Mouse (Mus musculus) thymus, postnatal 25 days (tissue): Measurements from ENCODE around the gene Csmd2.

ENCODE experiments used
- DNase-seq: peaks from one replicate; pipeline ENCODE4 v3.0.0; 2022

Csmd2 gene

GRCm38 (mm10) chr4:128365851-128366250 lies 378.2 kb downstream of the Csmd2 start:
- DNase-seq, result no peak

- DNase-seq, result no peak
These were observed 380.4 kb downstream of the Csmd2 start for GRCm38 (mm10) chr4:128368088-128368487.

GRCm38 (mm10) chr4:128371766-128372165 lies 384.1 kb downstream of the Csmd2 start:
- DNase-seq, result no peak

GRCm38 (mm10) chr4:128373196-128373595 lies 385.5 kb downstream of the Csmd2 start:
- no peak for DNase-seq

GRCm38 (mm10) chr4:128374051-128374450 lies 386.4 kb downstream of the Csmd2 start:
- no peak for DNase-seq

GRCm38 (mm10) chr4:128378946-128379345 lies 391.3 kb downstream of the Csmd2 start:
- no peak for DNase-seq

- no peak for DNase-seq
These were observed 393.7 kb downstream of the Csmd2 start for GRCm38 (mm10) chr4:128381331-128381730.

GRCm38 (mm10) chr4:128383800-128384199 lies 396.1 kb downstream of the Csmd2 start:
- no peak for DNase-seq

- no peak for DNase-seq
These were observed 403.8 kb downstream of the Csmd2 start for GRCm38 (mm10) chr4:128391484-128391883.

- DNase-seq, result no peak
These were observed 404.6 kb downstream of the Csmd2 start for GRCm38 (mm10) chr4:128392279-128392678.

- DNase-seq, result no peak
These were observed 406.2 kb downstream of the Csmd2 start for GRCm38 (mm10) chr4:128393864-128394263.

GRCm38 (mm10) chr4:128396616-128397015 lies 409.0 kb downstream of the Csmd2 start:
- DNase-seq, result no peak

- DNase-seq, result no peak
These were observed 410.1 kb downstream of the Csmd2 start for GRCm38 (mm10) chr4:128397804-128398203.

GRCm38 (mm10) chr4:128398948-128399347 lies 411.3 kb downstream of the Csmd2 start:
- no peak for DNase-seq

- DNase-seq, result no peak
These were observed 412.4 kb downstream of the Csmd2 start for GRCm38 (mm10) chr4:128400016-128400415.

- DNase-seq, result no peak
These were observed 413.9 kb downstream of the Csmd2 start for GRCm38 (mm10) chr4:128401591-128401990.

GRCm38 (mm10) chr4:128402706-128403105 lies 415.0 kb downstream of the Csmd2 start:
- no peak for DNase-seq

- no peak for DNase-seq
These were observed 417.9 kb downstream of the Csmd2 start for GRCm38 (mm10) chr4:128405576-128405975.

GRCm38 (mm10) chr4:128407084-128407845 lies 419.6 kb downstream of the Csmd2 start:
- DNase-seq, result no peak

- DNase-seq, result no peak
These were observed 424.4 kb downstream of the Csmd2 start for GRCm38 (mm10) chr4:128411941-128412630.

- DNase-seq, result no peak
These were observed 427.1 kb downstream of the Csmd2 start for GRCm38 (mm10) chr4:128414741-128415140.

GRCm38 (mm10) chr4:128419988-128420617 lies 432.4 kb downstream of the Csmd2 start:
- no peak for DNase-seq

GRCm38 (mm10) chr4:128422486-128422885 lies 434.8 kb downstream of the Csmd2 start:
- DNase-seq, result no peak

GRCm38 (mm10) chr4:128425339-128425738 lies 437.7 kb downstream of the Csmd2 start:
- no peak for DNase-seq
